Mouse (Mus musculus): ENCODE results near the gene Asl. TPM values are rescaled to one million over a fixed set of nuclear protein-coding genes. Genes with fewer than 3 reads are reported as not detected.

The Asl gene
- total RNA-seq, 1 experiment: 27.2 TPM

DNA sequence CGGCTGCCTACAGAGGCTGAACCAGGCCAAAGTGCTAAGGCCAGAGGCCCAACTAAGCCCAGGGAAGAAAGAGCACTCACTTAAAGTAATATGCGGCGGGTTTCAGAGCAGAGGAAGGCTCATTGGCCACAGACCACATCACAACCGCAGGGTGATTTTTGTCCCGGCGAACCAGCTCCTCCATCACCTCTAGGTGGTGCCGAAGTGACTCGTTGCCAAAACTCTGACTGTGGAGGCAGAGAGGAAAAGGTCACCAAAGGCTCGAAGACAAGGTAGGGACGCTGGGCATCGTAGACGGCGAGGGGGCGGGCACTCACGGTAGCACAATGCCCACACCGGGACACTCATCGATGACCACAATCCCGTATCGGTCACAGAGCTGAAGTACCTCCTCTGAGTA is 31.3 kb downstream of the Asl start:
- H3K36me3 ChIP-seq (ENCODE audit: control insufficient read depth, insufficient read depth, low read length, poor library complexity, severe bottlenecking): no peaks in the 10 kb centered on the region; the same call in 1 of the 2 replicates
- H3K27ac ChIP-seq (ENCODE audit: insufficient read depth, low read depth, low read length, poor library complexity, severe bottlenecking): no peak overlapping the region
- no peak overlapping the region for H3K4me3 ChIP-seq (ENCODE audit: insufficient read depth in 1 of 2, low read depth in 1 of 2, low read length in 2 of 2, poor library complexity in 1 of 2, severe bottlenecking in 1 of 2)
- peaks cover 0 to 19% of the 10 kb centered on the region in 2 experiments; a peak in 1 of 4 replicates for H3K4me1 ChIP-seq (ENCODE audit: control insufficient read depth in 2 of 2, insufficient read depth in 2 of 2, low read length in 2 of 2, poor library complexity in 1 of 2)
- no peak for TF ChIP-seq HCFC1 (IDR thresholded peaks at IDR 0.05; ENCODE audit: borderline replicate concordance, insufficient read depth, low read length)
- no peak for TF ChIP-seq MAFK (IDR thresholded peaks at IDR 0.05; ENCODE audit: insufficient read depth, low read depth, low read length)
- no peak for TF ChIP-seq ZNF384 (IDR thresholded peaks at IDR 0.05; ENCODE audit: low read depth, low read length)
- TF ChIP-seq ZC3H11A (IDR thresholded peaks at IDR 0.05; ENCODE audit: borderline replicate concordance, low read depth, low read length): no peak
- TF ChIP-seq CHD2 (IDR thresholded peaks at IDR 0.05; ENCODE audit: low read depth, low read length): no peak
- no peaks in the 10 kb centered on the region for H3K9me3 ChIP-seq (ENCODE audit: control insufficient read depth, insufficient read depth, low read depth, low read length)
- no peak for DNase-seq (ENCODE audit: low read depth, low spot score)
- peak overlapping the region; percentile 38 for H3K9ac ChIP-seq (ENCODE audit: insufficient read depth, low read depth, low read length, poor library complexity, severe bottlenecking)
- in situ Hi-C loops (cut with MboI; ENCODE audit: low sequenced_read_pairs in 2 of 2, unreplicated experiment in 2 of 2): no loop called here

DNA sequence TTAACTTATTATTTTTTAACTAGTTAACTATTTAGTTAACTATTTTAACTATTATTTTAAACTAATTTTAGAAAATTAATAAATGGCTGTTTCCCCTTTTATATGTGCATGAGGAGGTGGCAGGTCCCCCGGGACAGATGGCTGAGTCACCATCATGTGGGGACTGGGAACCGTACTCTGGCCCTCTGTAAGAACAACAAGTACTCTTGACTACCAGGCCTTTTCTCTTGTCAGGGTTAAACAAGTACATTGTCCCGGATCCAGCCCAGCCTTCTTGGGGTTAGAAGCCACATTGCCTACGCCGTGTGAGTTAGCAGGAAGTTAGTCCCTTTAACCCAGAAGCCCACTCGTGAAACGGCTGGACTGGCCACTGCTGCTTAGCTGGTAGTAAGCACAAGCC is 34.1 kb downstream of the Asl start:
- in situ Hi-C loops (cut with MboI; ENCODE audit: low sequenced_read_pairs in 2 of 2, unreplicated experiment in 2 of 2): no loop called here
- no peaks in the 10 kb centered on the region; the same call in 1 of the 2 replicates for H3K36me3 ChIP-seq (ENCODE audit: control insufficient read depth, insufficient read depth, low read length, poor library complexity, severe bottlenecking)
- H3K9ac ChIP-seq (ENCODE audit: insufficient read depth, low read depth, low read length, poor library complexity, severe bottlenecking): no peak overlapping the region
- H3K9me3 ChIP-seq (ENCODE audit: control insufficient read depth, insufficient read depth, low read depth, low read length): no peaks in the 10 kb centered on the region
- TF ChIP-seq CHD2 (IDR thresholded peaks at IDR 0.05; ENCODE audit: low read depth, low read length): no peak
- no peak for TF ChIP-seq HCFC1 (IDR thresholded peaks at IDR 0.05; ENCODE audit: borderline replicate concordance, insufficient read depth, low read length)
- no peak for TF ChIP-seq ZNF384 (IDR thresholded peaks at IDR 0.05; ENCODE audit: low read depth, low read length)
- TF ChIP-seq ZC3H11A (IDR thresholded peaks at IDR 0.05; ENCODE audit: borderline replicate concordance, low read depth, low read length): no peak
- TF ChIP-seq MAFK (IDR thresholded peaks at IDR 0.05; ENCODE audit: insufficient read depth, low read depth, low read length): no peak
- no peak overlapping the region for H3K4me3 ChIP-seq (ENCODE audit: insufficient read depth in 1 of 2, low read depth in 1 of 2, low read length in 2 of 2, poor library complexity in 1 of 2, severe bottlenecking in 1 of 2)
- H3K27ac ChIP-seq (ENCODE audit: insufficient read depth, low read depth, low read length, poor library complexity, severe bottlenecking): no peak overlapping the region
- H3K4me1 ChIP-seq (ENCODE audit: control insufficient read depth in 2 of 2, insufficient read depth in 2 of 2, low read length in 2 of 2, poor library complexity in 1 of 2): peaks cover 0 to 12% of the 10 kb centered on the region in 2 experiments; a peak in 1 of 4 replicates
- DNase-seq (ENCODE audit: low read depth, low spot score): no peak

DNA sequence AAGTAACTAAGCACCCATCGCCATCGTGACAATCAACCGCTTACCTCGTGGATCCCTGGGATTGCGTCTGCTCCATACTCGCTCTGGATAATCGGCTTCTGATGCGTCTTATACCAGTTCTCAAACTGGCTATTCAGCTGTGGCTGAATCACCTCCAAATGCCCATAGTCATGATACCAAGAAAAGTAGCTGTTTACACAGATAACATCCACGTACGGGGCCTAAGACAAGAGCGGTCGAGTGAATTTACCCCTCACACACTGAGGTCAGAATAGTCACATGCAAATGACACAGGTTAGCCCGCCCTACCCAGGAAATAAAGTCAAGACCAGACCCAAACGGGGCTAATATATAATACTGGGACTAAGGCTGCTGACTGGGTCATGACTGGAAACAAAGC is 35.7 kb downstream of the Asl start:
- no peak for DNase-seq (ENCODE audit: low read depth, low spot score)
- H3K36me3 ChIP-seq (ENCODE audit: control insufficient read depth, insufficient read depth, low read length, poor library complexity, severe bottlenecking): peaks cover 2% of the 10 kb centered on the region; the same call in 1 of the 2 replicates
- H3K4me1 ChIP-seq (ENCODE audit: control insufficient read depth in 2 of 2, insufficient read depth in 2 of 2, low read length in 2 of 2, poor library complexity in 1 of 2): peaks cover 2 to 15% of the 10 kb centered on the region in 2 experiments; a peak in 3 of 4 replicates
- no peaks in the 10 kb centered on the region for H3K9me3 ChIP-seq (ENCODE audit: control insufficient read depth, insufficient read depth, low read depth, low read length)
- no peak for TF ChIP-seq HCFC1 (IDR thresholded peaks at IDR 0.05; ENCODE audit: borderline replicate concordance, insufficient read depth, low read length)
- in situ Hi-C loops (cut with MboI; ENCODE audit: low sequenced_read_pairs in 2 of 2, unreplicated experiment in 2 of 2): no loop called here
- no peak overlapping the region for H3K4me3 ChIP-seq (ENCODE audit: insufficient read depth in 1 of 2, low read depth in 1 of 2, low read length in 2 of 2, poor library complexity in 1 of 2, severe bottlenecking in 1 of 2)
- no peak overlapping the region for H3K9ac ChIP-seq (ENCODE audit: insufficient read depth, low read depth, low read length, poor library complexity, severe bottlenecking)
- H3K27ac ChIP-seq (ENCODE audit: insufficient read depth, low read depth, low read length, poor library complexity, severe bottlenecking): no peak overlapping the region

DNA sequence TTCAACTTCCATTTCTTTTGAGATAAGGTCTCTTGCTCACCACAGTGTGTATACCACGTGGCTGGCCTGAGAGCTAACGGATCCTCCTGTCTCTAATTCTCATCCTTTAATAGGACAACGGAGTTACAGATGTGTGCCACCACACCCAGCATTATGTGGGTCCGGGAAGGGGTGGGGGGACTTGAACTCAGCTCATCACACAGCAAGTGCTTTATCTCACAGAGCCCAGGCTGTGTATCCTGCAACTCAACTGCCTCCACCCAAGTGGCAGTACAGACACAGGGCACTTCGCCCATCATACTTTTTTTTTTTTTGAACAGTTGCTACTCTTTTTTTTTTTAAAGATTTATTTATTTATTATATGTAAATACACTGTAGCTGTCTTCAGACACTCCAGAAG is 37.1 kb downstream of the Asl start:
- Histone ChIP-seq H3K4me1 (ENCODE audit: control insufficient read depth in 2 of 2, insufficient read depth in 2 of 2, low read length in 2 of 2, poor library complexity in 1 of 2) (peaks cover 2 to 9% of the 10 kb centered on the region in 2 experiments; a peak in 3 of 4 replicates), H3K4me3 (ENCODE audit: insufficient read depth in 1 of 2, low read depth in 1 of 2, low read length in 2 of 2, poor library complexity in 1 of 2, severe bottlenecking in 1 of 2) (no peak overlapping the region), H3K9me3 (ENCODE audit: control insufficient read depth, insufficient read depth, low read depth, low read length) (no peaks in the 10 kb centered on the region), H3K36me3 (ENCODE audit: control insufficient read depth, insufficient read depth, low read length, poor library complexity, severe bottlenecking) (peaks cover 4% of the 10 kb centered on the region; the same call in 1 of the 2 replicates), H3K27ac (ENCODE audit: insufficient read depth, low read depth, low read length, poor library complexity, severe bottlenecking) (no peak overlapping the region), H3K9ac (ENCODE audit: insufficient read depth, low read depth, low read length, poor library complexity, severe bottlenecking) (no peak overlapping the region)
- no peak for TF ChIP-seq MAFK (IDR thresholded peaks at IDR 0.05; ENCODE audit: insufficient read depth, low read depth, low read length)
- no peak for TF ChIP-seq ZC3H11A (IDR thresholded peaks at IDR 0.05; ENCODE audit: borderline replicate concordance, low read depth, low read length)
- no peak for TF ChIP-seq ZNF384 (IDR thresholded peaks at IDR 0.05; ENCODE audit: low read depth, low read length)
- no peak for TF ChIP-seq HCFC1 (IDR thresholded peaks at IDR 0.05; ENCODE audit: borderline replicate concordance, insufficient read depth, low read length)
- TF ChIP-seq CHD2 (IDR thresholded peaks at IDR 0.05; ENCODE audit: low read depth, low read length): no peak
- DNase-seq (ENCODE audit: low read depth, low spot score): no peak
- in situ Hi-C loops (cut with MboI; ENCODE audit: low sequenced_read_pairs in 2 of 2, unreplicated experiment in 2 of 2): no loop called here

DNA sequence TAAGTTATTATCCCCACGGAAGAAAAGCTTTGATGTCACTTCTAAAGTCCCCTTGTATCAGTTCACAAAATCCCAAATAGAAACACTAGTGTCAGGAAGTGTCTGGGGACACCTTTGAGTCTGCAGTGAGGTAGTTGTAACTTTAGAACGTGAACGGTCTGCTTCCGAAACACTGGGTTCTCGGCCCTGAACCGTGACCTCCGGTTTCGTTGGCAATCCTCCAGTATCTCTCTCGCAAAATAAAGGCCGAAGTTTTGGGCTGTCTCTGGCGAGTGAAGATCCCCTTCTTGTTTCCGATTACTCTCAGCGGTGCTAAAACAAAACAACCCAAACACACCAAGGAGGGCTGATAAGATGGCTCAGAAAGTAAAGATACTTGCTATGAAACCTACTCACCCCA is 39.7 kb downstream of the Asl start:
- H3K4me1 ChIP-seq (ENCODE audit: control insufficient read depth in 2 of 2, insufficient read depth in 2 of 2, low read length in 2 of 2, poor library complexity in 1 of 2): peaks cover 2 to 7% of the 10 kb centered on the region in 2 experiments; a peak in 3 of 4 replicates
- no peak overlapping the region for H3K9ac ChIP-seq (ENCODE audit: insufficient read depth, low read depth, low read length, poor library complexity, severe bottlenecking)
- no peaks in the 10 kb centered on the region for H3K9me3 ChIP-seq (ENCODE audit: control insufficient read depth, insufficient read depth, low read depth, low read length)
- peaks cover 4% of the 10 kb centered on the region; the same call in 1 of the 2 replicates for H3K36me3 ChIP-seq (ENCODE audit: control insufficient read depth, insufficient read depth, low read length, poor library complexity, severe bottlenecking)
- no peak overlapping the region for H3K4me3 ChIP-seq (ENCODE audit: insufficient read depth in 1 of 2, low read depth in 1 of 2, low read length in 2 of 2, poor library complexity in 1 of 2, severe bottlenecking in 1 of 2)
- H3K27ac ChIP-seq (ENCODE audit: insufficient read depth, low read depth, low read length, poor library complexity, severe bottlenecking): no peak overlapping the region
- TF ChIP-seq MAFK (IDR thresholded peaks at IDR 0.05; ENCODE audit: insufficient read depth, low read depth, low read length) (no peak), ZNF384 (IDR thresholded peaks at IDR 0.05; ENCODE audit: low read depth, low read length) (no peak), ZC3H11A (IDR thresholded peaks at IDR 0.05; ENCODE audit: borderline replicate concordance, low read depth, low read length) (no peak), CHD2 (IDR thresholded peaks at IDR 0.05; ENCODE audit: low read depth, low read length) (no peak), HCFC1 (IDR thresholded peaks at IDR 0.05; ENCODE audit: borderline replicate concordance, insufficient read depth, low read length) (no peak)
- in situ Hi-C loops (cut with MboI; ENCODE audit: low sequenced_read_pairs in 2 of 2, unreplicated experiment in 2 of 2): no loop called here
- no peak for DNase-seq (ENCODE audit: low read depth, low spot score)

Measured in ES-E14 (cell line).